Mouse (Mus musculus) retina, postnatal 7 days (tissue): Measurements from ENCODE around the gene Zfp759.
"Not testable (repeated sequence)": the region's sequence is repeated elsewhere in the genome, so short reads cannot be mapped to it uniquely, and the experiment has no call there.

Experiments used
- DNase-seq: peaks from one replicate; pipeline ENCODE4 v3.0.0-alpha.2; 2012; ENCODE audit warnings: low read depth, low spot score

Zfp759 gene

DNA sequence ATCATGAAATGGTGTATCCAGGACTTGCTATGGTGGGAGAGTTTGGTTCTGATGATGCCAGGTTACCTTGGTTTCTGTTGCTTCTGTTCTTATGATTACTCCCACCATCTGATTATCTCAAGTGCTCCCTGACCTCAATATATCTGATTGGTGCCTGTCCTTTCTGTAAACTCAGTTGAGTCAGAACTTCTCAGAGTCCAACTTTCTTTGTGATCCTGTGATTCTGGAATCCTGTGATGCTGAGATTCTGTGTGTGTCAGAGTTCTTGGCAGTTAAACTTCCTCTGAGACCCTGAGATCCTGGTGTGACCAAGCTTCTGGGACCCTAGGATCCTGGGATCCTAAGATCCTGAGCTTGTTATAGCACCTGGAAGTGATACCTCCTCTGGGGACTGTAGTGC, at the start of gene Zfp759:
Gene Zfp759, plus strand, starts transcription at position 301 of the 400 bp plus-strand sequence.
- not testable (repeated sequence) for DNase-seq

DNA sequence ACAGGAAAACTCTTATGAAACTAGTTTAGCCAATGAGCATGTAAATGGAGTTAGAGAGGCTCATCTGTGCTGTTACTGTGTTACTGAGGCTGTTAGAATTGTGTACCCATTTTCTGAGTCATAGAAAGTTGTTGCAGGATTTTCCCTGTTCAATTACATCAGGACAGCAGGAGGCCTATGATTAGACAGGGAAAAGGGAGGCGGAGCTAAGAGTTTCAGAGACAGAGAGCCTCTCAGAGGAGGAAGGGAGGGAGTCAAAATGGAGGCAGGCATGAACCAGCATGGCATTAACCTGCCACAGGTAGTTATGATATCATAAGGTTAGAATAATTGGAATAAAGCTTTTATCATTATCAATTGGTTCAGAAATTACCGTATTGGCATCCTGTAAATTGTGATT, 48.7 kb upstream of the Zfp759 start:
- no peak for DNase-seq

DNA sequence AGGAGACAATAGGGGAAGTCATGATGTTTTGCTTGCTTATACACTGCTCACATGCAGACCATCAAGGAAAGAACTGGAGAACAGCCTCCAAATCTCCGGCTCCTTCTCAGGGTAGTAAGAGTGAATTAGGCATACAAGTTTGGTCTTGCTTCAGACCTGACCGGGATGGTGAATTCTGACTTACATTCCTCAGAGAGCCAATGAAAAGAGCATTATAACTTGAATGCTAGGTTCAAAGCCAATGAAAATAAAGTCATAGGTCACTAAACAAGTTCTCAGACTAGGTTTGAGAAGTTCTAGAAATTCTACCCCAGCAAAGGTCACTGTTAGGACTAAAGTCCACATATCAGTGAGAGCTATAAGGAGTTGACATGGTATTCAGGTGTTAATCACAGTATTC, 44.2 kb upstream of the Zfp759 start:
- DNase-seq: no peak

DNA sequence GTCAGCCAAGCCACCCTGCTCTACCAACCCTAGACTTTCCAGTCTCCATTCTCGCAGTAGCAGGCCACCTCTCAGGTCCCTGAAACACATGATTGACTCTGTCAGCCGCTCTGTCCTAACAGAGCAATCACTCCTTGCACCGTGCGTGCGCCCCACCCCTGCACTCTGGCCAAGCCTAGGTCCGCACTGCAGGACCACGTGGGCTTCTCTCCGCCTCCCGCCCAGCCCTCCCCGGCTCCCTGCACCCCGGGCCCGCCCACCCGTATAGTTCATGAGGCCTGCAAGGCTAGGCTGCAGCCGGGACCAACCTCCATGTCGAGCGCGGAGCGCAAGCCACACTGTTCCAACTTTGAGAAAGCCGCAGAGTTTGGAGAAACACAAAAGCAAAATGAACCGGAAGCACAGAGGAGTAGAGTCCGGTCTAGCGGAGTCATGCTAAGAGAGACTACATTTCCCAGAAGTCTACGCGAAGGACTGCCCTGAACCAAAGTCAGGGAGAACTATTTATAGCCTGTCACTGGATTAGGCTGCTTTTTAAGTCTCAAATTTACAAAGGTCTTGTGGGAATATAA, 40.2 kb upstream of the Zfp759 start:
- DNase-seq: peak; percentile 54

DNA sequence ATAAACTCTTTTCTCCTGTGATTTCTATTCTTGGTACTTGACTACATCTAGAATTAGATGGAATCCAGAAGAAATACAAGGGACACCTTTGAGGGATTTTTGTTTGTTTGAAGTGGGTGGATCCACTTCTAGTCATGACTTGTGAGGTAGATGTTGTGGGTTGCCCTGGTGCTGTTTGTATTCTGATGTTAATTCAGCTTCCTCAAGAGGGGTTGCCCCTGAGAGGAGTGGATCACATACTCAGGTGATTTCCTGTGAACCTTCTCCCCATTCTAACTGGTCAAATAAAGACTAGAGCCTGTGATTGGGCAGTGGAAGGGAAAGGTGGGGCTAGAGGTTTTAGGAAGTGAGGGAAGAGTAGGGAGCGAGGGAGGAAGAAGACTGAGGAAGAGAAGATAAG, 39.5 kb upstream of the Zfp759 start:
- DNase-seq: no peak

DNA sequence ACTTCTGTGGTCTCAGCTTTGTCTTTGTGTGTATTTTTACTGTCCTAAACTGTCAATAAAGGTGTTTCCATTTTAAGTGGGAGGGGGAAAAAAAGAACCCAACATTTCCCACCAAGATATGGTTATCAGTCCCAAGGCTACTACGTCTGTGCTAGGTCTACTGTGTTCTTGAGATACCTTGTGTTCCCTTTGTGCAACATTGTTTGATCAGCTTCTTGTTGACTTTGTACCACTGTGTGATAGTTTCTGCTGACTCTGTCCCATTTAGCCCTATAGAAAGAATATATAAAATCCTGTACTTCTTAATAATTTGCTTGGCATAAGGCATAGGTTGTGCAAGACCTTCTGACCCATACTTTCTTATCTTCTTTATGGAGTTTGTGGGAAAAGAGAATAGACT, 31.3 kb upstream of the Zfp759 start:
- no peak for DNase-seq

DNA sequence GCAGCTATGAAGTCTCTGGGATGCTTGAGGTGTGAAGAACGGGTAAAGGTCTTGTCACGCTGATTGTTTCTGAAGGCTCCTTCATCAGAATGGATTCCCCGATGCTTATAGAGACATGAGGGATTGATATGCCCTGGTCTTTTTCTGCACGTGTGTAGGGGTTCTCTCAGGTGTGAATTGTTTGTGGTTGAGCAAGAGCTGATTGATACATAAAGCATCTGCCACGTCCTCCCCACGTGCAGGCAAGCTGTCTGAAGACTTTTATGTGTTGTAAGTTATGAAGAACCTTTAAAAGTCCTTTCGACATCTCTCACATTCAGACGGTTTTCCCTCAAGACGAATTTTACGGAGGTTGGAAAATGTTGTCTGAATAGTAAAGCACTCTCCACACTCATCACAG, 23.6 kb upstream of the Zfp759 start, which contains the start of gene Zfp708:
Gene Zfp708, minus strand, starts transcription at position 101 of the 400 bp plus-strand sequence.
- DNase-seq: no peak

DNA sequence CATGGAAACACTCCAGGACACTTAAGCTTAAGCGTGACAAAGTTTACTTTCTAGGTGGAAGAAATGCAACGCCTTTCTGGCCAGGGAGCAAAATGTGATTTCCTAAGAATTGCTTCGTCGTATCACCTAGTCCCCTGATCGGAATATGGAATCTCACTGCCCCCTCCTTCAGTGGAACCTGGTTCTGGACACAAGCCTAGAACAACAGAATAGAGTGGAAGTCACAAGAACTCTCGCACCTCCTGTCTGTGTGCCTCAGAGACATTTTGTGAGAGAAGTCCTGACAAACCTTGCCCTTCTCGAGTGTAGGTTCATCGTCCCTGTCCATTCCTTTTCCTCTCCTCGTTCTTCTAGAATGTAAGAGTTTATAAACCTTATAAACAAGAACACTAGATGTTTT, 13.8 kb upstream of the Zfp759 start:
- DNase-seq: no peak

DNA sequence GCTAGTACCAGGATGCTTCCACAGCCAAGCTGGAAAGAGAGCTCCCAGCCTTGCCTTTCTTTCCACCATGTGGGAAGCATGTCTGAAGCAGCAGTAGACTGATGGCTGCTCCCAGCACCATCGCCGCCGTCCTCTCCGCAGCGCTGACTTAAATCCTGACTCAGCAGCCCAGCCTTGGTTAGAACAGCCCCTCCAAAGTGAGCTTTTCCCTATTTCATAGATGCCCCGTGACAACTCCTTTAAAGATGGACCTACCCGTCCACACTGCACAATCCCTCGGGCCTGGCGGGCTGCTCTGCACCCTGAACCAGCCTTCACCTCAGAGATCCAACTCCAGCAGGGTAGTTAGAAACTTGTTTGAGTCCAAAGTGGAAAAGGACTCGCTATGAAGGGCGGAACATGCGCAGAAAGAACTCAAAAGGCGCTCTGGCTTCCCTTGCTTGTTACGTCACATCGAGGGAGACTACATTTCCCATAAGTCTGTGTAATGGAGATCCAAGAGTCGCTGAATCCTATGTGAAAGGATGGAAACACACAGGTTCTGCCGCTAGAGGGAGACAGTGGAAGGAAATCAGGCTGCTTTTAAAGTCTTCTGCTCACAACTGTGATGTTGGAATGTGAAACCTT, 13.2 kb upstream of the Zfp759 start, which contains the start of gene Gm28557:
Gene Gm28557, minus strand, starts transcription at position 411 of the 627 bp plus-strand sequence.
- peak; percentile 95 for DNase-seq

DNA sequence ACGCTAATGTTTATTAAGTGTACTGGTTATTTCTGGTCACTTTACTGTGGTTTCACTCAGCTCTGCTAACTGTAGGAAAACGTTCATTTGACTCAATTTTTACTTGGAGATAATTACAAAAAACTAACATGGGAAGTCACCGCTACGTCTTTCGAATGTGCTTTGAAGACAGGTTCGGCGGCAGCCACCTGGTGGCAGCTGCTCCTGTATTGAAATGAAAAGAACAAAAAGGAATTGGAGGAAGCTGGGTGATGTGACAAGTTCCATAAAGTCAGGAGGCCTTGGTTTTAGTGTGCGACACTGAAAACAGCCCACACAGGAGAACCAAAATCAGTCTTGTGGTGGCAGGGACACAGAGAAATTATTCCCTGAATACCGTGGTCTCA, 12.6 kb upstream of the Zfp759 start:
- DNase-seq: no peak

DNA sequence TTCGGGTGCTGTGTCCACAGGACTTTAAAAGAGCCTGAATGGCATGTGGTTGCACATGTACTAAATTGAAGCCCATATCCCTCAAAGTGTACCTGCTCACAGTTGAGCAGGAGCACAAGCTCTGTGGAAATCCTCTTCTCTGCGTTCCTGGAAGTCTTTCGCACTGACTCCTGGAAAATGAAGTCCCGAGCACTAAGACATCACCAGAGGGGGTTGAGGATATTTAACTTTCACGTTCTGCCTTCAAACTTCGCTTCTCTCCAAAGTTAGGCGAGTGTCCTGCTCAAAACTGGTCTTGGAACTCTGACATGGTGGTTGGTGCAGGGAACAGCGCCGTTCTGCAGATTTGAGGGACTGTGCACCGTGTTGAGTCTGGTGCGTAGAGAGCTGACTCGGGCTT, 9.4 kb upstream of the Zfp759 start:
- no peak for DNase-seq

DNA sequence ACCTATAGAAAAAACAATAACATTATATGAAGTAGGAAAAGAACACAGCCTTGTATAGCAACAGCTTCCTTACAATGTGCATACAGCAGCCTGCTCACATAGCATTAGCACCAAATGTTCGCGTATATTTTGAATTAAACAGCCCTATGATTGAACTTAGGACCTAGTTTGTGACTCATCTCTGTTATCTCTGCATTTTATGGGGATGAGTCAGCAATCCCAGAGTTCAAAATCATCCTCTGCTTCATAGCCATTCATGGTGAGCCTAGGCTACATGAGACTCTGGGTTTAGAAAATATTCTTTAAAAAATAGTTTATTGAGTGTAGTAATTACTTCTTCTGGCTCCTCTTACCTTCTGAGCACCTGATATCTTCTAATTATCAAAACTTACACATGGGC, 8.2 kb upstream of the Zfp759 start:
- no peak for DNase-seq

DNA sequence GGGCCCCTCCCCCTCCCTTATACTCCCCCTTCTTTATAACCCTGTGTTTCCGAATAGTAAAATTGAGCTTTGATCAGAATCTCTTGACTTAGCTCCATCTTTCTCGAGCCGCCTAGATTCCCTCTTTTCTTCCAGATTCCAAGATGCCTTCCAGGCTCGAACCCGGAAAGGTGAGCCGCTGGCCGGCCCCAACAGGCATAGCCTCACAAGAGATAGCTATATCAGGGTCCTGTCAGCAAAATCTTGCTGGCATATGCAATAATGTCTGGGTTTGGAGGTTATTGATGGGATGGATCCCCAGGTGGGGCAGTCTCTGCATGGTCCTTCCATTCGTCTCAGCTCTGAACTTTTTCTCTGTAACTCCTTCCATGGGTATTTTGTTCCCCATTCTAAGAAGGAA, 5.3 kb upstream of the Zfp759 start, which contains the start of gene Rslcan18:
Gene Rslcan18, minus strand, starts transcription at position 101 of the 400 bp plus-strand sequence.
- DNase-seq: not testable (repeated sequence)

DNA sequence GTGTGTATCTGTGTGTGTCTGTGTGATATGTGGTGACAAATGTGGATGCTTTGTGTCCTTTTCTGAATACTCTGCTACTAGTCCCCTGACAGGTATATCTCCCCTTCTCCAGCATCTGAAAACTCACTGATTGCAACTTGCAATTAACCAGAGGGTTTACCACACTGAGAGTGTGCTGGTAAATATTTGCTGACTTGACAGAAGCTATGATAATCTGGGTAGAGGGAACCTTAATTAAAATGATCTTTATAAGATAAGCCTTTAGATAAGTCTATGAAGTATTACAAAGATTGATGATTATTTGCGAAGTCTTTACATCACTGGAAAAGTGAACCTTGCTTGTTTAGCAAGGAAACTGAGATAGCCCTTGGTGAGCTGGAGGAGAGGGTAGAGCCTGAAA, 3.0 kb downstream of the Zfp759 start:
- DNase-seq: no peak

DNA sequence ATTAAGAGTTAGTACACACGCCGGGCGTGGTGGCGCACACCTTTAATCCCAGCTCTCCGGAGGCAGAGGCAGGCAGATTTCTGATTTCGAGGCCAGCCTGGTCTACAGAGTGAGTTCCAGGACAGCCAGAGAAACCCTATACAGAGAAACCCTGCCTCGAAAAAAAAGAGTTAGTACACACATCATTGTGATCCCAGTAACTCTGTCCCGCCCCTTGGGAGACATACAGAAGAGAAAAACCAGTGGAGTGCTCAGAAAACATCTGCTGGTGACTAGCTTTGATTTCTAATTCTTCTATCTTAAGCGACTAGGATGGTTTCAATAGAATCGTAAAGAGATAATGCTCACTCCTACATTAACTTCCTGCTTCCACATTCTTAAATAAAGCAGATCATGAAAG, 6.0 kb downstream of the Zfp759 start:
- not testable (repeated sequence) for DNase-seq

DNA sequence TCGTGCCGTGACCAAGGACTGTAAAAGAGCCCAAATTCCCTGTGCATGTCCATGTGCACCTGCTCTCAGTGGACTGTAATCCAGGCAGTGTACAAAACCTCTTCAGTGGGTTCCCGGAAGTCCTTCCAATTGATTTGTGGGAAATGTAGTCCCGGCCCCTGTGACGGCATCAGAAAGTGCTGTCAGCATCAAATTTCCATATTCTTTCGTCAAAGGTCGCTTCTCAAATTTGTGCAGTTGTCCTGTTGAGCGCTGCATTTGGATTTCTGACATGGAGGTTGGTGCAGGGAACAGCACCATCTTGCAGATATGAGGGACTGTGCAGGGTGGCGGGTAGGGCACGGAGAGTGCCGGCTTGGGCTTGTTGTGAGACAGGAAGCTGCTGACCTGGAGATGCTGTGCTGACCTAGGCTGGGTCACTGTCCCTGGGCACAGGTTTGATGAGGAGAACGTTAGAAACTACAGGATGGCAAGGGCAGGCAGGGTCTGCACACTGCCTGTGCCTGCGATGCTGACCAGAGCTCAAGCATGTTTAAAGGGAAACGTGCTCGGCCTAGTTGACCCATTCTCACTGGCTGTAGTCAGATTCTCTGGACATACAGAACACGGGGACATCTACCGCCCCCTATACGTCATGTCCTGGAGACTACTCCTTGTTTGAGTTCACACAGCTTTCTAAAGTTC, 6.7 kb downstream of the Zfp759 start:
- peak; percentile 75 for DNase-seq

DNA sequence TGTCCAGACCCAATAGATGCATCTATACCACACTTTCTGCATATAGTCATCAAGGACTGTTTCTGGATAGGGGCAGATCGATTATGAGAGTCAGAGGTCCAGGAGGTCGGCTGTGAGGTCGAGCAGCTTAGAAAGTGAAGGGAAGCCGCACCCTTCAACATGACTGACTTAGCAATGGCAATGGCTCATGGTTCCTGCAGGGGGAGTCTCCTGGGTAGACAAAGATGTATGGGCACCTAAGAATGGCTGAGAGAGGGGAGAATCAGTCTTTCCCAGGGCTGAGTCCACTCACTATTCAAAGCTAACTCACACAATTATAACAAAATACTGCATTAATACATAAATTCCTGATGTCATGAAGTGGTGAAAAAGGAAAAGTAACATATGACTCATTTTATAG, 44.7 kb downstream of the Zfp759 start:
- DNase-seq: not testable (repeated sequence)

DNA sequence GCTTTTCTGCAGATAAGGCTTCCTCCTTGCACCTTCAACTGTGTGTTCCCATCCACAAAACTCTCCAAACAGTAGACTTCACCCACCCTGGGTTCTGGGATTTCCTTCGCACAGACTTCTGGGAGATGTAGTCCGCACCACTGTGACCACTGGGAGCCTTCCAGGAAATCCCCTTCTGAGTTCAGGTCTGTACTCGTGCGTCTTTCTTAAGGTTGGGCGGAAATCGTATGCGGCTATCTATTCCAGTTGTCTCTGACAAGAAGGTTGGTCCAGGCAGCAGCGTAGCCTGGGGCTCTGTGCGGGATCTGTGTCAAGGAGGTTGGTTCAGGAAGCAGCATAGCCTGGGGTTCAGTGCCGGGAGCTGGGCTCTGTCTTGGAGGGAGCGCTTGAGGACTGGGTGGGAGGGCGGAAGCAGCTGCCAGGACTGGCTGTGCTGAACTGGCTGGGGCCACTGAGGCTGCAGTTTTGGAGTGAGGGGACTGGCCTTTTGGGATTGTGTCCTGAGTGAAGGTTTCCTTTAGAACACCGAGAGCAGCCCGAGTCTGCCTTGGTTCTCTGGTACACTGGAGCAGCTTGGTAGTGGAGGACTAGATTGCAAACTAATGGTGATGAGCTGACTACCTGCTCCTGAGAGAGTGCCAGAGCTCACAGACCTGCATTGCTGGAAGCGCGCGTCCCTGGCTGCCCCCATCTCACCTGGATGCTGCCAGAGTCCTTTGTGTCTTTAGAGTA, 51.7 kb downstream of the Zfp759 start, which contains the start of gene Rsl1:
Gene Rsl1, plus strand, starts transcription at position 192 of the 732 bp plus-strand sequence.
- DNase-seq: peak; percentile 13

DNA sequence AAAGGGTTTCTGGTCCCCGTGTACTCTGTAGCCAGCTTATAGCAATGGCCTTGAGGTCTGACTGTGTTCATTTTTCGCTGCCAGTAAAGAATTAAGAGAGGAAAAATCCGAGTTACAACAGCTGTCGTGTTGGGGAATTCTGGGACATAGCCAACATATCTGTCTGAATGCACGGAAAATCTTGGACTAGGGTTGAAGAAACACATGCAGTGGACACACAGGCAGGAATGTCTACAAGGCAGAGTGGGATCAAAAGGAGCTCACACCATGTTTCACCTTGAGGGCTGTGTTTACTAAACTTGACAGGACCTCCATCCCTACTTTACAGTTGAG, 52.2 kb downstream of the Zfp759 start:
- DNase-seq: no peak
